Mouse (Mus musculus) forebrain, embryonic 13.5 days (tissue): ENCODE data around the gene Cntln. TPM values are rescaled to one million over a fixed set of nuclear protein-coding genes. Genes with fewer than 3 reads are reported as not detected.

Source experiments
- ATAC-seq: fragments of 200-750 bp; cut with Nextera tagmentation; 2 replicates; pipeline ENCODE4 v1.8.0; 2017
- H3K27ac ChIP-seq: fragments of 300-500 bp; sonication (generic); 2 replicates; pipeline ENCODE4 v1.5.1; 2015; ENCODE audit warnings: inconsistent platforms, mild to moderate bottlenecking, moderate library complexity
- H3K27me3 ChIP-seq: fragments of 300-500 bp; sonication (generic); 2 replicates; pipeline ENCODE4 v1.6.1; 2015; ENCODE audit warnings: mild to moderate bottlenecking, inconsistent platforms
- H3K36me3 ChIP-seq: fragments of 300-500 bp; sonication (generic); 2 replicates; pipeline ENCODE4 v1.6.1; 2015; ENCODE audit warnings: mild to moderate bottlenecking, inconsistent platforms; ENCODE audit not compliant: poor library complexity, severe bottlenecking
- H3K4me1 ChIP-seq: fragments of 300-500 bp; sonication (generic); 2 replicates; pipeline ENCODE4 v1.6.1; 2015; ENCODE audit warnings: inconsistent platforms
- H3K4me2 ChIP-seq: fragments of 300-500 bp; sonication (generic); 2 replicates; pipeline ENCODE4 v1.6.1; 2015; ENCODE audit warnings: inconsistent platforms, mild to moderate bottlenecking, moderate library complexity
- H3K4me3 ChIP-seq: fragments of 300-500 bp; sonication (generic); 2 replicates; pipeline ENCODE4 v1.5.1; 2015; ENCODE audit warnings: mild to moderate bottlenecking, inconsistent platforms
- H3K9ac ChIP-seq: fragments of 300-500 bp; sonication (generic); 2 replicates; pipeline ENCODE4 v1.6.1; 2015; ENCODE audit warnings: mild to moderate bottlenecking, inconsistent platforms
- H3K9me3 ChIP-seq: fragments of 300-500 bp; sonication (generic); replicated peaks from 2 replicates; pipeline ENCODE4 v1.6.1; 2016; ENCODE audit warnings: inconsistent platforms
- WGBS: fragments of 180-500 bp; shearing (Covaris S2); methylation state at CpG from one replicate; pipeline ENCODE4 v1.1.7; 2015; 5-methylcytosine and 5-hydroxymethylcytosine counted together
- polyA plus RNA-seq: library from polyadenylated mRNA; unstranded; fragments of >200 nt; fragmentation: Nextera tagmentation; extraction: Ambion mirVana; gene quantifications from 2 replicates; pipeline ENCODE4 v1.2.1, GENCODE M21; 2015

Cntln gene
- polyA plus RNA-seq, result 8.5 and 9.1 TPM in 2 replicates

- ATAC-seq, result peak; percentile 96
- Histone ChIP-seq H3K9ac (peak within 1 kb of the TSS; percentile 88), H3K4me1 (peaks cover 11% of the 10 kb centered on the region), H3K9me3 (no peaks in the 10 kb centered on the region), H3K4me3 (peak within 1 kb of the TSS; percentile 66), H3K27me3 (no peaks in the 10 kb centered on the region), H3K4me2 (peak within 1 kb of the TSS; percentile 75), H3K27ac (peak within 1 kb of the TSS; percentile 73), H3K36me3 (no peaks in the 10 kb centered on the region)
- WGBS, result 0% methylated on average over 50 of the region's 50 CpGs
These were observed at the start of gene Cntln for GRCm38 (mm10) chr4:84884111-84884538. TSS of gene Cntln (plus strand) at chr4:84884309.

GRCm38 (mm10) chr4:84836979-84837378 is 47.1 kb upstream of the Cntln start:
- H3K36me3 ChIP-seq, result no peaks in the 10 kb centered on the region
- H3K4me1 ChIP-seq, result peaks cover 5% of the 10 kb centered on the region; the same call in 1 of the 2 replicates
- ATAC-seq, result no peak; the same call in 1 of the 2 replicates
- 34% methylated on average over 5 of the region's 5 CpGs for WGBS
- no peaks in the 10 kb centered on the region for H3K9me3 ChIP-seq
- H3K27ac ChIP-seq, result no peak overlapping the region
- no peak overlapping the region for H3K9ac ChIP-seq
- no peak overlapping the region for H3K4me2 ChIP-seq
- no peaks in the 10 kb centered on the region for H3K27me3 ChIP-seq
- H3K4me3 ChIP-seq, result no peak overlapping the region

- Histone ChIP-seq H3K9ac (no peak overlapping the region), H3K27ac (no peak overlapping the region), H3K27me3 (no peaks in the 10 kb centered on the region), H3K4me1 (no peaks in the 10 kb centered on the region), H3K4me3 (no peak overlapping the region), H3K4me2 (no peak overlapping the region), H3K9me3 (no peaks in the 10 kb centered on the region), H3K36me3 (no peaks in the 10 kb centered on the region)
- no peak for ATAC-seq
- WGBS, result 85% methylated on average over 3 of the region's 3 CpGs
These were observed 45.6 kb upstream of the Cntln start for GRCm38 (mm10) chr4:84838545-84838944.

- WGBS, result 85% methylated on average over 2 of the region's 2 CpGs
- ATAC-seq, result no peak
These were observed 44.6 kb upstream of the Cntln start for GRCm38 (mm10) chr4:84839466-84839865.

GRCm38 (mm10) chr4:84857588-84857987 is 26.5 kb upstream of the Cntln start:
- no peak overlapping the region for H3K9ac ChIP-seq
- H3K27ac ChIP-seq, result no peak overlapping the region
- 71% methylated on average over 2 of the region's 2 CpGs for WGBS
- no peaks in the 10 kb centered on the region for H3K27me3 ChIP-seq
- no peak overlapping the region for H3K4me3 ChIP-seq
- H3K9me3 ChIP-seq, result no peaks in the 10 kb centered on the region
- no peaks in the 10 kb centered on the region for H3K36me3 ChIP-seq
- ATAC-seq, result no peak
- H3K4me1 ChIP-seq, result peaks cover 6% of the 10 kb centered on the region; the same call in 1 of the 2 replicates
- no peak overlapping the region for H3K4me2 ChIP-seq

More at GRCm38 (mm10) chr4:84839466-84839865, 44.6 kb upstream of the Cntln start:
- Histone ChIP-seq H3K9ac (no peak overlapping the region), H3K27ac (no peak overlapping the region), H3K4me2 (no peak overlapping the region), H3K4me3 (no peak overlapping the region), H3K4me1 (no peaks in the 10 kb centered on the region), H3K9me3 (no peaks in the 10 kb centered on the region), H3K27me3 (no peaks in the 10 kb centered on the region), H3K36me3 (no peaks in the 10 kb centered on the region)

GRCm38 (mm10) chr4:84876347-84876746 is 7.8 kb upstream of the Cntln start:
- H3K4me2 ChIP-seq, result no peak overlapping the region
- H3K27me3 ChIP-seq, result no peaks in the 10 kb centered on the region

GRCm38 (mm10) chr4:84883646-84884045 is 463 bp upstream of the Cntln start:
- 60% methylated on average over 12 of the region's 12 CpGs for WGBS
- peaks cover 11% of the 10 kb centered on the region for H3K4me1 ChIP-seq
- H3K4me2 ChIP-seq, result peak overlapping the region; percentile 75
- H3K9me3 ChIP-seq, result no peaks in the 10 kb centered on the region
- H3K9ac ChIP-seq, result peak overlapping the region; percentile 88
- peak overlapping the region; percentile 73; the same call in 1 of the 2 replicates for H3K27ac ChIP-seq
- H3K4me3 ChIP-seq, result peak overlapping the region; percentile 66
- no peaks in the 10 kb centered on the region for H3K36me3 ChIP-seq
- ATAC-seq, result peak; percentile 31
- no peaks in the 10 kb centered on the region for H3K27me3 ChIP-seq

More at GRCm38 (mm10) chr4:84876347-84876746, 7.8 kb upstream of the Cntln start:
- peak; percentile 68; the same call in 1 of the 2 replicates for ATAC-seq
- Histone ChIP-seq H3K4me1 (no peaks in the 10 kb centered on the region), H3K36me3 (no peaks in the 10 kb centered on the region), H3K9ac (no peak overlapping the region), H3K27ac (no peak overlapping the region), H3K9me3 (no peaks in the 10 kb centered on the region), H3K4me3 (no peak overlapping the region)
- 41% methylated on average over 3 of the region's 3 CpGs for WGBS

- H3K27ac ChIP-seq, result peak overlapping the region; percentile 73
These were observed 596 bp downstream of the Cntln start for GRCm38 (mm10) chr4:84884539-84885270.

GRCm38 (mm10) chr4:84885271-84885540 is 1.1 kb downstream of the Cntln start:
- Histone ChIP-seq H3K9me3 (no peaks in the 10 kb centered on the region), H3K27ac (no peak overlapping the region), H3K4me2 (peak overlapping the region; percentile 75), H3K4me1 (peaks cover 11% of the 10 kb centered on the region), H3K36me3 (peaks cover 1% of the 10 kb centered on the region), H3K4me3 (peak overlapping the region; percentile 66), H3K9ac (peak overlapping the region; percentile 88), H3K27me3 (no peaks in the 10 kb centered on the region)
- no peak for ATAC-seq
- 46% methylated on average over 1 of the region's 1 CpGs for WGBS

More at GRCm38 (mm10) chr4:84884539-84885270, 596 bp downstream of the Cntln start:
- Histone ChIP-seq H3K36me3 (no peaks in the 10 kb centered on the region), H3K4me3 (peak overlapping the region; percentile 66), H3K4me2 (peak overlapping the region; percentile 75), H3K27me3 (no peaks in the 10 kb centered on the region), H3K9ac (peak overlapping the region; percentile 88), H3K4me1 (peaks cover 11% of the 10 kb centered on the region), H3K9me3 (no peaks in the 10 kb centered on the region)
- ATAC-seq, result peak; percentile 83
- 2% methylated on average over 58 of the region's 60 CpGs for WGBS

GRCm38 (mm10) chr4:84918393-84918792 is 34.3 kb downstream of the Cntln start:
- 78% methylated on average over 1 of the region's 1 CpGs for WGBS
- ATAC-seq, result no peak
- Histone ChIP-seq H3K27ac (no peak overlapping the region), H3K4me2 (no peak overlapping the region), H3K4me1 (no peaks in the 10 kb centered on the region), H3K9ac (no peak overlapping the region), H3K36me3 (0 out of 2 replicates have a peak, but pooled peaks cover 3% of the 10 kb centered on the region), H3K9me3 (no peaks in the 10 kb centered on the region), H3K27me3 (no peaks in the 10 kb centered on the region), H3K4me3 (no peak overlapping the region)

- H3K27ac ChIP-seq, result no peak overlapping the region
- no peak for ATAC-seq
- H3K4me3 ChIP-seq, result no peak overlapping the region
- H3K4me2 ChIP-seq, result no peak overlapping the region
- 89% methylated on average over 6 of the region's 6 CpGs for WGBS
- H3K27me3 ChIP-seq, result no peaks in the 10 kb centered on the region
- H3K4me1 ChIP-seq, result no peaks in the 10 kb centered on the region
- no peaks in the 10 kb centered on the region; the same call in 1 of the 2 replicates for H3K9me3 ChIP-seq
- H3K9ac ChIP-seq, result no peak overlapping the region
- H3K36me3 ChIP-seq, result no peaks in the 10 kb centered on the region
These were observed 50.3 kb downstream of the Cntln start for GRCm38 (mm10) chr4:84934342-84934929.

- Histone ChIP-seq H3K9me3 (no peaks in the 10 kb centered on the region), H3K36me3 (no peaks in the 10 kb centered on the region), H3K27me3 (no peaks in the 10 kb centered on the region), H3K4me2 (no peak overlapping the region), H3K27ac (no peak overlapping the region), H3K4me1 (peaks cover 6% of the 10 kb centered on the region; the same call in 1 of the 2 replicates), H3K4me3 (no peak overlapping the region), H3K9ac (no peak overlapping the region)
- 63% methylated on average over 2 of the region's 2 CpGs for whole genome bisulfite sequencing
- ATAC-seq, result 0 out of 2 replicates have a peak, but pooled peaks have one; percentile 58
These were observed 58.0 kb downstream of the Cntln start for GRCm38 (mm10) chr4:84942059-84942458.
